Mouse (Mus musculus): ENCODE measurements around the gene Mrpl44.

Mrpl44 gene

DNA sequence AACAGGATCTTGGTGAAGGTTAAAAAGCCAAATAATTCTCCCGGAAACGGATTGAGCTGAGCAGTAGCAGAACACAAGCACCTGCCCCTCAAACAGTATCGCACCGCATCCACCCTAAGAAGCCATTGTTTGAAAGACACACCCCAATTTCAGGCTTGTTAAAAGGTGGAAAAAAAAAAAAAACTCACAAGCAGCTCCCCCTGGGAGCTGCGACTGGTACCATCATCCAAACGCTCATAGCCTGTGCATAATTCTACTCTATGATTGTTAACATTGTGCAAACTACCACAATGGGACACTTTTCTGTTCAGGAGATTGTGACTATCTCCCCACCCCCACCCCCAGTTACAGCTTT lies 13.9 kb upstream of the Mrpl44 start:
- no peak for DNase-seq (ENCODE audit: extremely low read depth, insufficient read length, low spot score)

DNA sequence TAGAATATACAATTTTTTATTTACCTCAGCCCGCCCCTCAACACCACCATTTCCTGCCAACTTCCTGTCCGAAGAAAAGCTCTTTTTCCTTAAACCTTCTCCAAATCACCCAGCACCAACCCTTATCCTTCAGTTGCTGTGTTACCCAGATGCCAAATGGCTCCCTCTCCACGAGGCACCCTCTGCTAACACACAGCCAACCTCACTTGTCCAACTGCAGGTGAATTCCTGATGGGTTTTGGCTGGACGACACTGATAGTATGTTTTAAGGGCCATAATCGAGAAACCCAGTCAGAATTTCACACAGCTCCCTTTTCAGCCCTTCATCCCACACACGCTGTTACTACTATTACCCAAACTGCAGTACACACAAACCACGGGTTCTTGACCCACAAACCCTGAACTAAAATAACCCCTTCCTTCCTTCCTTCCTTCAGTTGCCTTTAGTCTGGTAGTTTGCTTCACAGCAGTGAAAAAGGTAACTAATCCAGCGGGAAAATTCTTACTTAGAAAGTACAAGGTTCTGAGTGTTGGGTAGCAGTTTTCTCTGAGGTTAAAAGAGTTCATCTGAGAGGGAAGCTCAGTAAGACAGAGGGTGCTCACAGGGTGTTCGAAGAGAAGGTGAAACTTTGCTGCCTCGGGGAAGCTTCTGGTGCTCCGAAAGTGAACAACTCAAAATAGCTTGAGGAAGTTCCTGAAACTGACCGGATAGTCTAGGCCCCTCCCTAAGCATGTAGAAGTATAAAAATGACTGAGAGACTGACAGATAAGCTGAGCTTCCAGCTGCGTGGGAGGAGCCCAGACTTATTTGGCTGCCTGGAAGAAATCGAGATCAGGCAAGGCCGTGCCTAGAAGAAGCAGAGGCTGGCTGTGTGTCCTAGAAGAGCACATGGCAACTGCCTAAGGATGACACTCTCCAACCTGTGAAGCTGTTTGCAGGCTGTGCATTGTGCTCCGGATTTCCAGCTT lies 13.3 kb upstream of the Mrpl44 start:
- no peak for DNase-seq (ENCODE audit: extremely low read depth, insufficient read length, low spot score)

DNA sequence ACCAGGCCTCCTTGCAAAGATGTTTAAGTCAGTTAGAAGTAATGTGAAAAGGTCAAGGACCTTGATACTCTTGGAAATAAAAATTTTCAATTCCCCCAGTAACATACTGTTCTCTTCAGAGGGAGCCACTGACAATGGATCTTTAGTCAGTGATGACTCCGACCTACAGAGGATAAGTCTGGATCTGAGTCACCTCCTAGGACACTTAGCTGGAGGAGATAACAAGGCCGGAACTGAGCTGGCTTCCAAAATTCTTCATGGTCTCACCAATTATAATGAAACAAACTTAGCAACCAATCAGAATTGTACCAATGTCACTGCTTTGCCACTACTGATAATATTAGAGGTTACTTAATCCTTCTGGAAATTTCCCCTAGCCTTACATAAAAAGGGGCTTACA lies 11.8 kb upstream of the Mrpl44 start:
- no peak for DNase-seq (ENCODE audit: extremely low read depth, insufficient read length, low spot score)

DNA sequence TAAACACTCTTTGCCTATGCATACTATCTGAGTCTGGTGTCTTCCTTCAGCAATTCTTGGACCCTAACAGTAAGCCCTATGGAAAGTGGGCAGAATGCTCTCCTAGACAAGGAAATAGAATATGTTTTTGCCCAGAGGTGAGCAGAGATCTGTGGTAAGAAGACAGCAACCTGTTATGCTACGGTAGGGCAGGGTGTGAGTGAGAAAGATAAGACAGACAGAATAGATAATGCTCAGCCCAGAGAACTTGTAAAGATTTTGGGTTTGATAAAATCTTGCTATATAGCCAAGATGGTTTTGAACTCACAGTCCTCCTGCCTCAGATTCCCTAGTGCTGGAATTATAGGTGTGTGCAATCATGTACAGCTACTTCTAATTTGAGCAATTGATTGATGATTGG lies 11.3 kb upstream of the Mrpl44 start:
- no peak for DNase-seq (ENCODE audit: extremely low read depth, insufficient read length, low spot score)

DNA sequence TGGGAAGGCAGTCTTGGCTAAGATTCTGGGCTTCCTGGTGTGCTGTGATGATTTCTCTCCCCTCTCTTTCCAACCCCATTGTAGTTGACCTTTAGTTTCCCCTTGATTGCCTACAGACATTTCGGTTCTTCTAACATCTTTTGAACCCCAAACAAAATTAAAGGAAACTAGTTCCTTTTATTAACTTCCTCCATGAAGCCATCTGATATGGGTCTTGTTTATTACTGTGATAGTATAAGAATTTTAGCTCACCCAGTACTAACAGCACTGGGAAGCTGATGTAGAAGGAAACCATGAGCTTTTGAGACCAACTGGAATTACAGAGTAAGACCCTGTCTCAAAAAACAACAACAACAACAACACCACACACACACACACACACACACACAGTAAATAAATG lies 7.6 kb upstream of the Mrpl44 start:
- no peak for DNase-seq (ENCODE audit: extremely low read depth, insufficient read length, low spot score)

DNA sequence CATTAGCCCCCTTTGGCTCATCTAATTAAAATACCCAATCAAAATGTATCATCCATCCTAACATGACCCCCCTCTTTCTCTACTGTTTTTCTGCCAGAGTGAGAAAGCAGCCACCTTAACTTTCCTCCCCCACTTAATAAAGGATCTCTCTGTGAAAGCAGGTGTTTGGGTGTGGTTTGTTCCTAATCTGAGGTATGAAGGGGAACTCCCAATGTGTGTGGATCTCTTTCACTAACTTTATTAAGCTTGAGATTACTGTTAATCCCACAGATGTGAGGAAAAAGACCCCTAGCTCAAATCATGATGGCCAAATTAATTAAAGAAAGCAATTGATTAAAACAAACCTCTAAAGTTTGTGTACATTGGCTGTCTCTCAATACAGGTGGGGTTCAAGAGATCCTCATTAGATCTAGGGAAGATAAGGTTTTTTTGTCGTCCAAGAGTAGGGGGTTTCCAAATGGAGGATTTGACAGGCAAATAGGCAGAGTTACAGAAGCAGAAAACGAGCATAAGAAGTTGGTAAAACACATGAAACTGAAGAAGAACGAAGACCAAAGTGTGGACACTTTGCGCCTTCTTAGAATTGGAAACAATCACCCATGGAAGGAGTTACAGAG lies 1.5 kb upstream of the Mrpl44 start:
- DNase-seq (ENCODE audit: extremely low read depth, insufficient read length, low spot score), result no peak

DNA sequence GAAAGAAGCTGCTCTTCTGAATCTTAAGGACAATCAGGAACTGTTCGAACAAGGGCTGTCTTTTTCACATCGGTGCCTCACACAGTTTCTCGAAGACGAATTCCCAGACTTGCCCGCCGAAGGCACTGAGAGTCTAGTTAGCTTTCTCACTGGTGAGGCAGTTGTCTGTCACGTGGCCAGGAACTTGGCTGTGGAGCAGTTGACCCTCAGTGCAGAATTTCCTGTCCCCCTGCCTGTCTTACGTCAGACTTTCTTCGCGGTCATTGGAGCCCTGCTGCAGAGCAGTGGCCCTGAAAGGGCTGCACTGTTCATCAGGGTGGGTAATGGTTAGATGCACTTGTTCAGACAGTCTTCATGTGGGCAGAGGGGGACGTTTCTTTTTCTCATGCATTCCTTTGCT lies 2.2 kb downstream of the Mrpl44 start:
- DNase-seq (ENCODE audit: extremely low read depth, insufficient read length, low spot score), result no peak

DNA sequence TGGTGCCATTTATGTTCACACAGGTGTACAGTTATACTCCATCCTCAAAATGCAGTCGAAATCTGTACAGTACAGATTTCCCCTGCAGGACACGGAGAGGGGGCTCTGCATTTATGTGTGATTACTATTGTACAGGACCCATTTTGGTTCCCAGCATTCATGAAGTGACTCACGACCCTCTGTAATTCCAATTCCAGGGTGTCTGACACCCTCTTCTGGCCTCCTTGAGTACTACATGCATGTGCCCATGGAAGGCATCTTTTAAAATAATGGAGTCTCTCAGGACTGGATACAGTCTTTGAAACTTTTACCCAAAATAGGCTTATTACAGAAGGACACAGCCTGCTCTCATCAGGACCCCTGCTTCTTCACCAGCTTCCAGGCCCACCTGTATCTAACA lies 6.6 kb downstream of the Mrpl44 start:
- DNase-seq (ENCODE audit: extremely low read depth, insufficient read length, low spot score), result no peak

DNA sequence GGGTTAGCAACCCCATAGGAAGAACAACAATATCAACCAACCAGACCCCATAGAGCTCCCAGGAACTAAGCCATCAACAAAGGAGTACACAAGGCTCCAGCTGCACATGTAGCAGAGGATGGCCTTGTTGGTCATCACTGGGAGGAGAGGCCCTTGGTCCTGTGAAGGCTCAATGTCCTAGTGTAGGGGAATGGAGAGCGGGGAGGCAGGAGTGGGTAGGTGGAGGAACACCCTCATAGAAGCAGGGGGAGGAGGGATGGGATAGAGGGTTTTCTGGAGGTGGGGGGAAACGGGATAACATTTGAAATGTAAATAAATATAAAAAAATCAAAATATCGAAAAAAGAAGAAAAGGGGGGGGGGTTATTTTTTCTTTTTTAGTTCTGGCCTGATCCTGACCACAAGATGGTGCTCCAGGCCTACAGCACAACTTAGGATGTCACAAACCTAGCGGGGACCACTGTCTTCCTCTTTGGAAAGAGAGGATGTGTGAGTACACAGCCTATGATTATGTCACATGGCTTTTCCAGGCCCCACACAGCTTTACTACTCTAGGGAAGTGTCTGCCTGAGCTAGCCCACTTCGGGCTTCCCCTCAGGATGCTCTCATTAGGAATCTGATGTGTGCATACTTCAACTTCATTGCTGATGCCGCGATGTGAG lies 10.6 kb downstream of the Mrpl44 start:
- DNase-seq (ENCODE audit: extremely low read depth, insufficient read length, low spot score), result no peak

DNA sequence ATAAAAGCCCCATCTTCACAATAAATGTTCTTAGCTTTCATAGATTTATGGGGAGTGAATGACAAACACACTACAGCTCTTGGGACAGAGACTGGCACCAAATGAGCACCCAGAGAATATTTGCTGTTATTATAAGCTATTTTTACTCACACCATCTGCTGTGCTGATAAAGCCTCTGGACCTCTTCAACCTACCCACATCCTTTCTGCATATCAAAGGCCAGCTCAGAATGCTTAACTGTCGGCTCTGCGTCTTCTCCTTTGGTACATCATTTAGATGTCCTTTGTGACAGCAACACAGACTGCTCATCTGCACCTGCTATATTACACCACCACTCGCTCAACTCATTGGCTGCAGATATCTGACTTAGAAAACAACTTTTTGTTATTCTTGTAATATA lies 21.3 kb downstream of the Mrpl44 start:
- no peak for DNase-seq (ENCODE audit: extremely low read depth, insufficient read length, low spot score)

DNA sequence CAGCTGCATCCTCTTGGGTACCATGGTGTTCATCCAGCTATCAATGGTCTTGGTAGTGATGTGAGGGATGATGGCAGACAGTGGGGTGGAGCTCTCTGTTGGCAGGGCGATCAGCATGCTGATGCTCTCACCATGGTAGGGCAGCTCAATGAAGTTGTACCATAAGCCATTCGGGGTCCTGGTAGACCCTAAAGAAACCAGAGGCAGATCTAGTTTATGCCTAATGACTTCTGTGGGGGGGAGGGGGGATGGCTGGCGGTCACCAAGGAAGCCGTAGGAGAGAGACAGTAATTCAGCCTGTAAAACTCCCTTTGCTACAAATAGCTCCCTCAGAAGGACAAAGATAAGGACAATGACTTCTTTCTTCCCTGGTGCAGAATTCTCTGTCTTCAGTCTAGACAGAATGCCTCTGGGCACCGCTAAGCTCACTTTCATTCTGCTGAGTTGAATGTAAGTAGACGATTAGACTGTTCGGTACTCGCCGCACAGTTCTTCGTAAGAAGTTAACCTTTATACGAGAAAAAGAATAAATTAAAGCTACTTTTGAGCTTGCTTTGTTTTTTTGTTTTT lies 27.1 kb downstream of the Mrpl44 start:
- DNase-seq (ENCODE audit: extremely low read depth, insufficient read length, low spot score), result no peak

DNA sequence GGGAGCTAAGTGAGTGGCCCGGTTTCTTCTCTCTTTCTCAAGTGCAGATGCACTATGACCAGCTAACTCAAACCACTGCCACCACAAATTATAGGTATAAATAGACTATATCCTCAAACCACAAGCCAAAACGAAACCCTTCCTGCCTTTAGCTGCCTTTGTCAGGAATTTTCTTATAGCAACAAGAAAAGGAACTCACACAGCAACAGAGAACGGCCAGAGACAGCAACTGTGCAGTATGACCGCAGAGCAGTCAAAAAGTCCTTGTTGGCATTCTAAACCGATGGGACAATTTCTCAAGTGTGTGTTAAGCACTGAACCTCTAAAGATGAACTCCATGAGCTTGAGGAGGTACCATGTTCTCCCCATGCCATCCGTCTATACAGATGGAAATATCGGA lies 27.8 kb downstream of the Mrpl44 start:
- no peak for DNase-seq (ENCODE audit: extremely low read depth, insufficient read length, low spot score)

DNA sequence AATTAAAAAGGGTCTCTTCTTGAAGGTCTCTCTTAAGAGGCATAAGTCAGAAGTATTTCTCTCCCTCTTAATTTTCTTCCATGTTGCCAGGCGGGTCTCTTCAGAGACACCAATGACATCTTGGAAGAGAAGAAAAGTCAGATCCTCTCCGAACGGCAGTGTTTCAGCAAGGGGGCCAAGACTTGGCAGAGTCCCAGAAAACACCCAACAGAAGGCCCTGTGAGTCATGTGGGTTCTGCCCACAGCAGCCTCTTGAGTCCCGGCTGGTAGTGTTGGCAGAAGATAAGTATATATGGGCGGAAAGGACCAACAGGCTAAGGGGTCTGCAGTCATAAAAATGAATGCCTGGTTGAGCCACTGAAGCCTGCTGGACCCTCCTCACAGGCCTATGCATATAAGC lies 31.0 kb downstream of the Mrpl44 start:
- no peak for DNase-seq (ENCODE audit: extremely low read depth, insufficient read length, low spot score)

DNA sequence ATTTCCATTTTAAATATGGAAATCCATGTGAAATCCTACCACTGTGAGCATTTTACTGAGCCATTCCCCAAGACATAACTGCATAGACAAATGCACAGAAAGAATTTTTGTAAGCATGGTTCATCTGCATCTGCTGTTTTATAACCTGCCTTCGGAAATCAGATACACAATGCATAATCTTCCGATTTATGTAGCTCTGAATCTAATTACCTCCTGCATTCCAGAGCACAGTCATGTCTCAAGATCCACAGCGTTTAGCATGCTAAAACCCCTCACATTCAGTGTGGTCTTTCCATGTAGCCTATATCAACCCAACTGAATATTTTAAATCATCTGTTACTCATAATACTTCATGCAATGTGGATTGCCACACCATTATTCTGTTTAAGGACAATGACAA lies 33.6 kb downstream of the Mrpl44 start:
- no peak for DNase-seq (ENCODE audit: extremely low read depth, insufficient read length, low spot score)

DNA sequence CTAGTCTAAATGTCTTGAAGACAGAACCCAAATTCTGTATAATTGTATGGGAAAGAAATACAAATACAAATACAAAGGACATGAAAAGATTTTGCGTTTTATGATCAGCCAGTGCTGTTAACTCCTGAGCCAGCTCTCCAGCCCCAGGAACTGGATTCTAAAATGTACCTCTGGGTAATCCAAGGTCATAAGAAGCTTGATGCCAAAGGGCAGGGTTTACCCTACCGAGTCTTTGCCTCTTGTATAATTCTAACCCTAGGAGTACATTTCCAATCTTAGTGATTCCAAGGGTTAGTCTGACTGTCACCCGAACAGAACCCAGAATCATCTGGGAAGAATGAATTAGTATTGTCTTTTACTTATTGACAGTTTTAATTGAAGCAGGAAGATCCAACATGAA lies 39.6 kb downstream of the Mrpl44 start:
- DNase-seq (ENCODE audit: extremely low read depth, insufficient read length, low spot score), result no peak

DNA sequence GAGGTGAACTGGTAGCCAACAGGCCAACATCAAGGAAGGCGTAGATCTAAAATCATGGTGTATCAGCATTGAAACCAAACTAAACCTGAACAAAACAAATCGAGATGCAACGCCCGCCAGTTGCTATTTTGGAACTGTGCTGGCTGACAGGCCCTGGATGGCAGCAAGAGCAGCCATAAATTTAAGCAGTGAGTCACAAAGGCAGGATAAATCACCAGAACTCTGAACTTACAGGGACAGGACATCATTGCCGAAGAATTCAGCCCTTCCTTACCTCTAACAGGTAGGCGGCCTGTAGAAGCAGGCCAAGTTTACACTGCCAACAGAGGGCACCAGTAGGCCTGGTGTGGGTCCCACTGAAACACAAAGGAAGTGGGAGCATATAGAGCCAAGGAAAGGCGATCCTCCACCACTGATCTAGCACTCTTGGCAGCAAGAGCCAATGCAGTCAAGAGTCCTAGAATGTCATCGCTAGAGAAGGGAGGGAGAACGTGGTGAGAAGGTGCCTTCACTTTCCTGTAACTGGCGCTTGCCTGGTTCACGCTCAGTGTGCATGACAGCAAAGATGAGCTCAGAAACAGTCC lies 43.6 kb downstream of the Mrpl44 start:
- no peak for DNase-seq (ENCODE audit: extremely low read depth, insufficient read length, low spot score)

DNA sequence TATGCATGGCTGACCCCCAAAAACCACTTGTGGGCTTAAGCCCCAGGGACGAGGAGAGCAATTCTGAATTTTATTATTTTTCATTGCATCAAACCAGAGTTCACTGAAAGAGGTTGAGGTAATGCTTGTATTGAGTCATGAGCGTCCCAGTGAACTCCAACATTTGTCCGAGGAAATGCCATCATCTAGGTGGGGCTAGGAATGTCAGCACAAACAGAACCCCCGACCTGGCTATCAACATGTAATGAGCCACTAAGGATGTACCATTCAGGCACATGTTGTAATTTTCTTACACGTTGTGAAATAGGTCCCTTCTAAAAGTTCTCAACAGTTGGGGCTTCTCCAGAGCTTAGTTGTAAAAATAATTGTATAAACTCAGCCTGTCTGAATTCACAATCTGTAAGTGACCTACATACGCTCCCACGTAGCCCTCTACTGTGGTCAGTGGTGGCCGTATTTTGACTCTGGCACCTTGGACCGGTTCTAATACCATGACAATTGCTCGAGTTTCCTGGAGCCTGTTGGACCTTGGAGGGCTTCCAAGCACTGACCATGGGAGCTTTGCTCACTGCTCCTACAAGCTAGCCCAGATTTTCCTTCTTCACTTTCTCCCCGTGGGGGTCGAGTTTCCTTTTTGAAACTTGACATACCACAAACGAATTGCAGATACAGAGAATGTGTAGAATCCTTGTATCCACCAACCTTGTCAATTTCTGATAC lies 47.1 kb downstream of the Mrpl44 start:
- DNase-seq (ENCODE audit: extremely low read depth, insufficient read length, low spot score), result no peak

DNA sequence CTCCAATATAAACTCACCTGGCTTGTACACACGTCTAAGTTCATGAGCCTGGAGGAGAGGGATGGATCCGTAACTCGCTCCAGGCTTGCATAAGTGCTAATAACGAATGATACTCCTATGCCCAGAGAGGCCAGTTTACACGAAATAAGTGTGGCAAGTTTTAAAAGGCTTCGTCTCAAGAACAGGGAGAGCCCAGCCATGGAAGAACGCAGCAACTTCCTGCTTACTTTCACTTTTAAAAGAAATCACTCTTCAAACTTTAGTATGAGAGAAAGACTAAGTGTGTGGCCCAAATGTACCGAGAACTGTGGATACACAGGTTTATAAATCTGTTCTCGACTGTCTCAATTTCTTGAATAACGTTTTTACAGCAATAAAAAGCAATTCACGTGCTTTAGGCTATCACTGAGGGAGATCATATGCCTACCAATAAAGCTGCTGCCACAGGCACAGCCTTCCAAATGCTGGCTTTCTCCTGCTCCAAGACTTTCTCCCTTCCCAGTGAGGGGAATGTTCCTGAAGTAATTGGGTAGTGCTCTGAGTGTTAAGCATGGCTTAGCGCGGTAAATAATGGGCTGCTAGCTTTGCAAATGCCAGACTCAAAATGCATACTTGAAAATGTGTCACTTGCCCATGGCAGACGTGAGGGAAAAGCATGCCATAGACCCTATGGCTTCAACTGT lies 48.3 kb downstream of the Mrpl44 start:
- DNase-seq (ENCODE audit: extremely low read depth, insufficient read length, low spot score), result no peak

All from 3134 (cell line).